Mouse (Mus musculus) spleen, adult 2 months (tissue): ENCODE measurements around the gene Dolk. TPM values are rescaled to one million over a fixed set of nuclear protein-coding genes. Genes with fewer than 3 reads are reported as not detected.

ENCODE experiments used
- DNase-seq, 2 experiments: peaks; one replicate each; pipeline versions ENCODE4 v3.0.0 to v3.0.0-alpha.2; 2012 to 2021; ENCODE audit warnings: low spot score in 2 of 2, low read depth in 1 of 2
- H3K27ac ChIP-seq: fragments of 200-500 bp; 2 replicates; pipeline ENCODE4 v1.5.1; 2012; ENCODE audit warnings: low read length, inconsistent platforms; ENCODE audit not compliant: insufficient read depth
- H3K27me3 ChIP-seq: fragments of 200-500 bp; 2 replicates; pipeline ENCODE4 v1.6.1; 2012; ENCODE audit warnings: mild to moderate bottlenecking, moderate library complexity, low read length, inconsistent platforms; ENCODE audit not compliant: control insufficient read depth, insufficient read depth
- H3K36me3 ChIP-seq: fragments of 200-500 bp; 2 replicates; pipeline ENCODE4 v1.6.1; 2012; ENCODE audit warnings: mild to moderate bottlenecking, low read length, inconsistent platforms; ENCODE audit not compliant: control insufficient read depth, insufficient read depth
- H3K4me1 ChIP-seq: fragments of 200-500 bp; 2 replicates; pipeline ENCODE4 v1.6.1; 2011; ENCODE audit warnings: inconsistent platforms; ENCODE audit not compliant: control insufficient read depth, insufficient read depth, insufficient read length
- H3K4me3 ChIP-seq: fragments of 200-500 bp; 2 replicates; pipeline ENCODE4 v1.5.1; 2011; ENCODE audit warnings: mild to moderate bottlenecking, inconsistent platforms; ENCODE audit not compliant: insufficient read depth, insufficient read length; ENCODE audit errors: extremely low read depth
- CTCF ChIP-seq: fragments of 200-500 bp; IDR thresholded peaks from 2 replicates; pipeline ENCODE4 v1.5.1; 2011; ENCODE audit warnings: mild to moderate bottlenecking, inconsistent platforms; ENCODE audit not compliant: insufficient read depth, insufficient read length, insufficient replicate concordance; ENCODE audit errors: extremely low read depth
- POLR2A ChIP-seq: fragments of 200-500 bp; IDR thresholded peaks from 2 replicates; pipeline ENCODE4 v1.6.1; 2011; ENCODE audit warnings: low read depth, low read length, inconsistent platforms
- WGBS: fragments of 180-500 bp; shearing (Covaris S2); methylation state at CpG from one replicate; pipeline ENCODE4 v1.1.7; 2018; 5-methylcytosine and 5-hydroxymethylcytosine counted together
- polyA plus RNA-seq: library from polyadenylated mRNA; depleted of rRNA; stranded (reverse); fragments of >200 nt; gene quantifications from 2 replicates; pipeline ENCODE4 v1.2.3, GENCODE M21; 2012

Gene Dolk
- polyA plus RNA-seq, 1 experiment: 11.0 TPM

- Histone ChIP-seq H3K27me3 (no peaks in the 10 kb centered on the region), H3K27ac (peak overlapping the region; percentile 2; the same call in 1 of the 2 replicates), H3K4me3 (no peak overlapping the region), H3K4me1 (peaks cover 11% of the 10 kb centered on the region; the same call in 1 of the 2 replicates), H3K36me3 (peaks cover 21% of the 10 kb centered on the region)
- no peak for DNase-seq
- TF ChIP-seq CTCF: no peak
- no peak for TF ChIP-seq POLR2A
- WGBS: 84% methylated on average over 4 of the region's 4 CpGs
Observed at GRCm38 (mm10) chr2:30262840-30263441, 23.2 kb downstream of the Dolk start.

- H3K4me3 ChIP-seq: no peak overlapping the region
- peaks cover 17% of the 10 kb centered on the region; the same call in 1 of the 2 replicates for H3K4me1 ChIP-seq
- TF ChIP-seq POLR2A (no peak), CTCF (no peak)
- no peaks in the 10 kb centered on the region for H3K27me3 ChIP-seq
- 95% methylated on average over 18 of the region's 18 CpGs for WGBS
- peaks cover 22% of the 10 kb centered on the region for H3K36me3 ChIP-seq
- DNase-seq: no peak
- no peak overlapping the region for H3K27ac ChIP-seq
Observed at GRCm38 (mm10) chr2:30261921-30262839, 24.0 kb downstream of the Dolk start.

GRCm38 (mm10) chr2:30261064-30261736, 24.9 kb downstream of the Dolk start:
- Histone ChIP-seq H3K4me3 (no peak overlapping the region), H3K36me3 (peaks cover 31% of the 10 kb centered on the region), H3K27ac (no peak overlapping the region), H3K4me1 (peaks cover 17% of the 10 kb centered on the region; the same call in 1 of the 2 replicates), H3K27me3 (no peaks in the 10 kb centered on the region)
- WGBS: 82% methylated on average over 4 of the region's 4 CpGs
- TF ChIP-seq CTCF (no peak), POLR2A (no peak)
- no peak for DNase-seq

GRCm38 (mm10) chr2:30259131-30260064, 26.7 kb downstream of the Dolk start:
- TF ChIP-seq CTCF: no peak
- TF ChIP-seq POLR2A: no peak
- H3K27ac ChIP-seq: peak overlapping the region; percentile 62
- DNase-seq: no peak
- peaks cover 17% of the 10 kb centered on the region; the same call in 1 of the 2 replicates for H3K4me1 ChIP-seq
- H3K27me3 ChIP-seq: no peaks in the 10 kb centered on the region
- no peak overlapping the region for H3K4me3 ChIP-seq
- 87% methylated on average over 15 of the region's 15 CpGs for WGBS
- H3K36me3 ChIP-seq: peaks cover 43% of the 10 kb centered on the region

- H3K4me3 ChIP-seq: no peak overlapping the region
- H3K27ac ChIP-seq: peak overlapping the region; percentile 62
- H3K27me3 ChIP-seq: no peaks in the 10 kb centered on the region
- H3K4me1 ChIP-seq: peaks cover 22% of the 10 kb centered on the region; the same call in 1 of the 2 replicates
- DNase-seq: no peak
- no peak for TF ChIP-seq POLR2A
- no peak for TF ChIP-seq CTCF
- WGBS: 60% methylated on average over 4 of the region's 4 CpGs
- peaks cover 37% of the 10 kb centered on the region for H3K36me3 ChIP-seq
Observed at GRCm38 (mm10) chr2:30258600-30258999, 27.5 kb downstream of the Dolk start.

GRCm38 (mm10) chr2:30257699-30258460, 28.3 kb downstream of the Dolk start:
- peak overlapping the region; percentile 62 for H3K27ac ChIP-seq
- H3K4me1 ChIP-seq: peaks cover 29% of the 10 kb centered on the region; the same call in 1 of the 2 replicates
- 35% methylated on average over 7 of the region's 7 CpGs for WGBS

More at GRCm38 (mm10) chr2:30257699-30258460, 28.3 kb downstream of the Dolk start:
- H3K27me3 ChIP-seq: no peaks in the 10 kb centered on the region
- H3K4me3 ChIP-seq: no peak overlapping the region
- no peak for DNase-seq
- TF ChIP-seq CTCF: no peak
- no peak for TF ChIP-seq POLR2A
- H3K36me3 ChIP-seq: peaks cover 31% of the 10 kb centered on the region
